Mouse (Mus musculus) gastrocnemius, adult 2 months (tissue): ENCODE results near the gene Gstm3. TPM values are rescaled to one million over a fixed set of nuclear protein-coding genes. Genes with fewer than 3 reads are reported as not detected.
"Not testable (repeated sequence)": the region's sequence is repeated elsewhere in the genome, so short reads cannot be mapped to it uniquely, and the experiment has no call there.

Experiments
- DNase-seq: peaks from one replicate; pipeline ENCODE4 v3.0.0; 2022
- H3K27ac ChIP-seq: fragments of 200-600 bp; 2 replicates; pipeline ENCODE4 v1.8.1; 2022; ENCODE audit warnings: mild to moderate bottlenecking
- H3K4me3 ChIP-seq: fragments of 200-600 bp; 2 replicates; pipeline ENCODE4 v1.8.1; 2022; ENCODE audit warnings: mild to moderate bottlenecking, moderate library complexity
- CTCF ChIP-seq: fragments of 200-600 bp; IDR thresholded peaks from 2 replicates; pipeline ENCODE4 v1.8.1; 2022; ENCODE audit warnings: antibody characterized with exemption, mild to moderate bottlenecking, moderate library complexity
- intact Hi-C: fragments of 180-260 bp; cut with DNase I; formaldehyde crosslinking; loops from one replicate; pipeline ENCODE4 v1.15.1; 2025
- total RNA-seq, 2 experiments: library from RNA; stranded (reverse); gene quantifications; 2 replicates each; pipeline ENCODE4 v1.2.3; 2021

The Gstm3 gene
- total RNA-seq, 2 experiments from 2014 or later, result not detected

DNA sequence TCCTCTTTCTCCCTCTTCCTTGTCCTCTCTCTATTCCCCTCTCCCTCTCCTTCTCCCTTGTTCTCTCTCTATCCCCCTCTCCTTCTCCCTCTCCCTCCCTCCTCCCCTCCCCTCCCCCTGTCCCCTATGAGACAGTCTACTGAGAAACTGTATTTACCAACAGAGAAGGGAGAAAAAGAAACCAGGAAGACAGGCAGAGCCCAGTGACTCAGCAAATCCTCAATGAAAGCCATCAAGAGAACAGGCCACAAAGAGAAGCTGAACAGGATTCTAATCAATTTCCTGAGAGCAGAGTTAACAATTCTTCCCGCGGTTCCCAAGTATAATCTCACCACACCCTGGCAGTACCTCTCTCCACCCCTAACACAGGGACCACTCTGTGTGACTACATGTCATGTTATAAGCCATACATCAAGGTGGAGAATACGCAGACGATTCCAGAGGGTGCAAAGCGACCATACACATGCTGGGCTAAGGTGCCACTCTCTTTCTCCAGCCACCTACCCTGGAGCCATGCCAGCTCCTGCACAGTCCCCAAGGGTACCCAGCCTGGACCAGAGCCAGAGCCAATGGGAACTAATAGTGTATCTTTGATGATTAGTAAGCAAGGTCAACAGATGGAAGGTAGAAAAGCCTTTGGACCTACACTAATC, 4.3 kb downstream of the Gstm3 start:
- no peak for DNase-seq
- intact Hi-C loops, result no loop called here
- TF ChIP-seq CTCF, result no peak
- Histone ChIP-seq H3K4me3 (no peak overlapping the region), H3K27ac (peak overlapping the region; percentile 49)

GRCm38 (mm10) chr3:107964026-107964425, 5.1 kb downstream of the Gstm3 start:
- intact Hi-C loops, result no loop called here
- Histone ChIP-seq H3K4me3 (no peak overlapping the region), H3K27ac (peak overlapping the region; percentile 49)
- no peak for TF ChIP-seq CTCF
- no peak for DNase-seq

DNA sequence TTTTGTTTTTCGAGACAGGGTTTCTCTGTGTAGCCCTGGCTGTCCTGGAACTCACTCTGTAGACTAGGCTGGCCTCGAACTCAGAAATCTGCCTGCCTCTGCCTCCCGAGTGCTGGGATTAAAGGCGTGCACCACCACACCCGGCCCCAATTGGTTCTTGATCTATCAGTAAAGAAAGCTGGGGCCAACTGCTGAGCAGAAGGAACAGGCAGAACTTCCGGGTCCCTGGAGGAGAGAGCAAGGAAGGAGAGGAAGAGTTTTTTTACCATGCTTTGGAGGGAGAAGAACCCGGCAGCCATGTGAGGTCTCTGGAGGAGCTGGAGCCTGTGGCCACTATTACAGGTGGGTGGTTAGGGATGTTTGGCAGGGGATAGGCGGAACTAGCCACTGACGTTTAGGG, 13.8 kb downstream of the Gstm3 start:
- H3K27ac ChIP-seq, DNase-seq, intact Hi-C loops, H3K4me3 ChIP-seq: not testable (repeated sequence)

DNA sequence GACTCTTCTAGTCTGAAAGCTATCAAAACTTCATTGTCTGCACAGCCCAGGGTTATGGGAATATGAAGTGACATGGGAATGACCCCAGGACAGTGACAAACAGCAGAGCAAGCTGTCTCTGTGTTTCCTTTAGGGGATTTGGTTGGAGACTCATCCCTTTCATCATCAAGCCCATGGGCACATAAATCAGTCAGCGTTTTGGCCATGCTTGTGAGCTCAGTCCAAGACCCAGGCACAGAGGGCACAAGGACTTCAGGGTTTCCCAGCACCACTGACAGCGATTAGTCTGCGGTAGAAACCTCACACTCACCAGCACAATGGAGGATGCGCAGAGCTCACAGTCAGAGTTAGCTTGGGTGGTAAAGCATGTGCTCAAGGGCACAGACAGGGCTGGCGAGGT, 15.2 kb downstream of the Gstm3 start:
- TF ChIP-seq CTCF, result no peak
- intact Hi-C loops, result loop anchor here (1.0 to 5.0 kb wide), 3 partner anchors 64 to 193 kb away; partner anchors contain the start of gene Gnai3
- H3K4me3 ChIP-seq, result no peak overlapping the region
- H3K27ac ChIP-seq, result peak overlapping the region; percentile 39; the same call in 1 of the 2 replicates
- no peak for DNase-seq

DNA sequence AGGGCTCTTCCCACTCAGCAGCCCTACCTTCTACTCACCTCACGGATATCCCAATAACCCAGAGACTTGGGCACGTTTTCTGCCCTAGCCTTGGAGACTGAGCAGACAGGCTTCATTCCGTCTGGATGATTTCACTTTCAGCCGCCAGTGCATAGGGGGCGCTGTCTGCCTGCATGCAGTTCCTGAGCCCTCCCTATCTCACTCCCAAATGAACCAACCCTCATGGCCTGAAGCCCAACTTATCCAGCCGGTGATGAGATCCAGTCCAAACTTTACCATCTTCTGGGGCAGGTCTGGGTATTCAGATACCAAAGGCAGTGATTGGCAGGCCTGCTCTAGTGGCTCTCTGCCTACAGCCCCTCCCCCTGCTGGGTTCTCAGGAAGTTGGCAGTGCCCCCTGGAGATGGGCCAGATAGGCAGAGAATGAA, 15.7 kb downstream of the Gstm3 start:
- intact Hi-C loops, result loop anchor here (1.0 to 5.0 kb wide), 3 partner anchors 65 to 194 kb away; partner anchors contain the start of gene Gnai3
- Histone ChIP-seq H3K4me3 (no peak overlapping the region), H3K27ac (peak overlapping the region; percentile 39; the same call in 1 of the 2 replicates)
- peak; percentile 91 for DNase-seq
- TF ChIP-seq CTCF, result peak; percentile 96

GRCm38 (mm10) chr3:107950531-107950930, 18.6 kb downstream of the Gstm3 start:
- intact Hi-C loops, result loop anchor here (5.0 kb wide), 1 partner anchor 197 kb away; the partner anchor contains the start of gene Gnai3
- Histone ChIP-seq H3K27ac (no peak overlapping the region), H3K4me3 (no peak overlapping the region)
- no peak for DNase-seq
- TF ChIP-seq CTCF, result no peak

DNA sequence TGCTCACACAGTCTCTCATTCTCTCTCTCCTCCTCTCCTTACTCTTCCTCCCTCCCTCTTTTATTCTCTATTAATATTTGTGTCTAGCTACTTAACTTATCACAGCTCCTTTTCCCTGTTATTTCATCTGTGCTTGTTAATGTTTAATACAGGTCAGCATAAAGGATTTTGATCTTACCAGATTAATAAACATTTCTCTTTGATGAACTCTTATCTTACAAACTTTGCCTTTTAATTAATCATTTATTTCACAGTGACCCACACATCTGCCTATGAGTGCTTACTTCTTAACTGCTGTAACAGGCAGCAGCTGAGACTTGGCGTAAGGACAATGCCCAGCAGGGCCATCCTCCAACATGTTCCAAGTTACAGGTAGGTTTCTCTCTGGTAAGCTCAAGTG, 19.6 kb downstream of the Gstm3 start:
- H3K4me3 ChIP-seq, H3K27ac ChIP-seq, intact Hi-C loops, DNase-seq: not testable (repeated sequence)

- no peak overlapping the region for H3K27ac ChIP-seq
- TF ChIP-seq CTCF, result peak; percentile 25; the same call in 1 of the 2 replicates
- no peak for DNase-seq
- no peak overlapping the region for H3K4me3 ChIP-seq
- intact Hi-C loops, result no loop called here
Observed at GRCm38 (mm10) chr3:107945729-107946128, 23.4 kb downstream of the Gstm3 start.

DNA sequence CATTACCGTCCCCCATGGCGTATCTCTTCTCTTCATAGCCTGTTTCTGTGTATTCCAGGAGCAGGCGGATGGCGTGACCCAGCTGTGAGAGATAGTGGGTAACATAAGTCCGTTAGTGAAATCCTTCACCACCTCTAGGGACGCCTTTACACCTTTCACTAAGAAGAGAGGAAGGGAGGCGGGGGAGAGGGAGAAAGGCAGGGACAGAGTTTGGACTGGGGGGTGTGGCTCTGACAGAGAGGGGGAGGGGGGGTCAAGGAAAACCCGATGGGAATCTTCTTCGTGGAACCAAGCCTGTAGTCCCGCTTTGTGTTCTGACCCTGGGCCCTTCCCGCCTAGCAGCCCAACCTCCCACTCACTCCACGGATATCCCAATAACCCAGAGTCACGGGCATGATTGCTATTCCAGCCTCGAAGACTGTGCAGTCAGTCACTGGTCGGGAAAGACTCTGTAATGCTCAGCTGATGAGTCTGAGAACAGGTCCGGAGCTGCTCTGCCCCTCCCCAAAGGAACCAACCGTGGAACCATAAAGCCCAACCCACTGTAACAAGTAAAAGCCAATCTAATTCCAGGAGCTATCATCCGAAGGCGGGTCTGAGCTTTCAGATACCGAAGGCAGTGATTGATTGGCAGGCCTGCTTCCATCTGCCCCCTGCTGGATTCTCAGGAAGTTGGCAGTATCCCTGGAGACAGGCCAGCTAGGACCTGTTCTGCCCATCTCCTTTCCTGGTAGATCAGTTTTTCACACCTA, 25.7 kb downstream of the Gstm3 start, which contains the start of gene Gstm6:
Gene Gstm6, minus strand, starts transcription at position 511 of the 752 bp plus-strand sequence.
- no peak within 1 kb of the TSS for H3K27ac ChIP-seq
- H3K4me3 ChIP-seq, result peak within 1 kb of the TSS; percentile 38
- DNase-seq, result no peak
- intact Hi-C loops, result no loop called here
- peak; percentile 52 for TF ChIP-seq CTCF

DNA sequence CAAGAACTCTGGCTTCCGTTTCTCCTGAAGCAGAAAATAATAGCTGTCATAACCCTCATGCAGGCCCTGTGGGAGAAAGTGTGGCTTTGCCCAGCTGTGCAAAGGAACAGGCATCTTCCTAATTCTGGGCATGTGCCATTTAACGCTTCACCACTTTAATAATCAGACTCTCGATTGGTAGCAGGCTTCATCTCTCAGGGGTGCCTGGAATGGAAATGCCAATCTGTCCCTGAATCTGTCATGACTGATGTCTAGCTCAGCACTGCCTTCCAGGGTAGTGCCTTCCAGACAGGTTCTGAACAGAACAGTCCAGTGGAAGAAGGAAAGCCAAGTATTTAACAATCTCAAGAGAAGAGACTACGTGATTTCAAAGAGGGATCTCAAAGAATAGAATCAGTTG, 27.8 kb downstream of the Gstm3 start:
- TF ChIP-seq CTCF, result no peak
- intact Hi-C loops, result no loop called here
- no peak for DNase-seq
- Histone ChIP-seq H3K27ac (no peak overlapping the region), H3K4me3 (no peak overlapping the region)

DNA sequence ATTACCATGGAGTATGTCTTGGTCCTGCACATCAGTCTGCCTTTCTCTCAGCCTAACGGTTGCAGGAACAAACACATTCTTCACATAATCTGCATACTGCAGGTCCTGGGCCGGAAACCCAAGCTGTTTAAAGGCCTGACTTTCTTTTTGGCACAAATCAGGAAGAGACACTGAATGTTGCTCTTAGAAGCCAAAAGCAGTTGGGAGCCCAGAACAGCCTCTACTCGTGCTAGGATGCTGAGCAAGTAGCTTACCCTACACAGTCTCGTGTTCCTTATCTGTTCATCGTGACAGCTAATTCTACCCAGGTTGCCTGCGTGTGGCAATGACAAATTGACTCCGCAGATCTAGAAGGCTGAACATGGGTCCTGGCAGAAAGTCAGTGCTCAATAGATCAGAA, 28.6 kb downstream of the Gstm3 start:
- DNase-seq, result no peak
- intact Hi-C loops, result no loop called here
- Histone ChIP-seq H3K4me3 (no peak overlapping the region), H3K27ac (peak overlapping the region; percentile 64; the same call in 1 of the 2 replicates)
- no peak for TF ChIP-seq CTCF

DNA sequence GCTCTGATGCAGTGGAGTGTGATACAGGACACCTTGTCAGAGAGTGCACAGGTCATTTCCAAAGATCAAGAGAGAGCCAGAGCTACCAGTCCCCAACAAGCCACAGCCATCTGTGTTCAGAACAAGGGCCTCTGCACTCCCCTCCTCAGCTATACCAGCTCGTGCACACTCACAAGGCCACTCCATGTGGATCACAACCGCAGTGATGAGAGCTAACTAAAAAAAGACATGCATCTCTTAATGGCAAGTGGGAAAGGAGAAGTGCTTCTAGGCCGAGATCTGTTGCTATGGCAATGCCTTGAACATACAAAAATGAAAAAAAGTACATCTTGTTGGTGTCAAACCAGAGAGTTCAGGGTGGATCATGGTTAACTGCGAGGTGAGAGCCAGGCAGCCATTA, 29.3 kb downstream of the Gstm3 start:
- no peak for TF ChIP-seq CTCF
- intact Hi-C loops, result loop anchor here (5.0 kb wide), 2 partner anchors 77 to 122 kb away; partner anchors contain the start of gene Gstm1
- peak overlapping the region; percentile 64 for H3K27ac ChIP-seq
- H3K4me3 ChIP-seq, result no peak overlapping the region
- DNase-seq, result no peak

DNA sequence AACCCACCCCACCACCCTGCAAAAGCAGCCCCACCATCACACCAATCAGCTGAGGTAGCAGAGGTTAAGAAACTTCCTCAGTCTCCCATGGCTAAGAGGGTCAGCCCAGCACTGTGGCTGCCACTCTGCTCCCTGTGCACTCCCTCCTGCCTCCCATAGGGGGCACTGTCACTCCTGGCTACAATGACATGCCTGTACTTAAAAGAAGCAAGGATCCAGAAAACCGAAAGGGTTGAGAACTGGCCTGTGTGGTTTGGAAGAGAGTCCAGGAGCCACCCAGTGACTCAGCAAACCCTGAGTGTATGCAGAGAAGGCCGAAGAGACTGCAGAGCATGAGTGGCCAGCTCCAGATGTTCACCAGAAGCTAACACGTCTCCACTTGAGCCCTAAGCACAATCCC, 29.7 kb downstream of the Gstm3 start:
- DNase-seq, result peak; percentile 79
- peak; percentile 89 for TF ChIP-seq CTCF
- Histone ChIP-seq H3K4me3 (no peak overlapping the region), H3K27ac (peak overlapping the region; percentile 64)
- intact Hi-C loops, result loop anchor here (5.0 kb wide), 2 partner anchors 78 to 123 kb away; partner anchors contain the start of gene Gstm1
